Mouse (Mus musculus) embryonic facial prominence, embryonic 11.5 days (tissue): ENCODE measurements around the gene Erlin1. TPM values are rescaled to one million over a fixed set of nuclear protein-coding genes. Genes with fewer than 3 reads are reported as not detected.

Experiments
- ATAC-seq: fragments of 200-750 bp; cut with Nextera tagmentation; replicated peaks from 2 replicates; pipeline ENCODE4 v1.8.0; 2017; ENCODE audit warnings: low read depth; ENCODE audit not compliant: insufficient number of reproducible peaks, low FRiP score, low TSS enrichment
- DNase-seq: peaks from one replicate; pipeline ENCODE4 v3.0.0-alpha.2; 2015; ENCODE audit warnings: low spot score
- H3K27ac ChIP-seq: fragments of 300-500 bp; sonication (generic); replicated peaks from 2 replicates; pipeline ENCODE4 v1.5.1; 2014; ENCODE audit warnings: mild to moderate bottlenecking, low read depth, low read length, control low read depth
- H3K27me3 ChIP-seq: fragments of 300-500 bp; sonication (generic); 2 replicates; pipeline ENCODE4 v1.6.1; 2014; ENCODE audit warnings: mild to moderate bottlenecking, low read length, moderate library complexity, mixed read lengths; ENCODE audit not compliant: control insufficient read depth, insufficient read depth
- H3K36me3 ChIP-seq: fragments of 300-500 bp; sonication (generic); replicated peaks from 2 replicates; pipeline ENCODE4 v1.6.1; 2014; ENCODE audit warnings: low read depth, mild to moderate bottlenecking, low read length, moderate library complexity, mixed read lengths; ENCODE audit not compliant: control insufficient read depth, insufficient read depth
- H3K4me1 ChIP-seq: fragments of 300-500 bp; sonication (generic); 2 replicates; pipeline ENCODE4 v1.6.1; 2014; ENCODE audit warnings: low read length, mixed read lengths; ENCODE audit not compliant: control insufficient read depth, insufficient read depth
- H3K4me2 ChIP-seq: fragments of 300-500 bp; sonication (generic); 2 replicates; pipeline ENCODE4 v1.6.1; 2014; ENCODE audit warnings: low read depth, mild to moderate bottlenecking, control low read depth, low read length, moderate library complexity
- H3K4me3 ChIP-seq: fragments of 300-500 bp; sonication (generic); 2 replicates; pipeline ENCODE4 v1.5.1; 2014; ENCODE audit warnings: low read depth, low read length, control low read depth
- H3K9ac ChIP-seq: fragments of 300-500 bp; sonication (generic); replicated peaks from 2 replicates; pipeline ENCODE4 v1.6.1; 2014; ENCODE audit warnings: mild to moderate bottlenecking, control low read depth, low read length
- H3K9me3 ChIP-seq: fragments of 300-500 bp; sonication (generic); replicated peaks from 2 replicates; pipeline ENCODE4 v1.6.1; 2016; ENCODE audit warnings: mild to moderate bottlenecking, low read length, inconsistent platforms, mixed read lengths; ENCODE audit not compliant: control insufficient read depth
- WGBS: fragments of 180-500 bp; shearing (Covaris S2); extraction: QIAGEN DNeasy Blood & Tissue Kit; methylation state at CpG from one replicate; pipeline ENCODE4 v1.1.7; 2014; 5-methylcytosine and 5-hydroxymethylcytosine counted together
- polyA plus RNA-seq: library from polyadenylated mRNA; unstranded; fragments of >200 nt; fragmentation: Nextera tagmentation; extraction: Ambion mirVana; gene quantifications from 2 replicates; pipeline ENCODE4 v1.2.1, GENCODE M21; 2014

The Erlin1 gene
- polyA plus RNA-seq, 1 experiment from 2014 or later = 23.7 TPM

DNA sequence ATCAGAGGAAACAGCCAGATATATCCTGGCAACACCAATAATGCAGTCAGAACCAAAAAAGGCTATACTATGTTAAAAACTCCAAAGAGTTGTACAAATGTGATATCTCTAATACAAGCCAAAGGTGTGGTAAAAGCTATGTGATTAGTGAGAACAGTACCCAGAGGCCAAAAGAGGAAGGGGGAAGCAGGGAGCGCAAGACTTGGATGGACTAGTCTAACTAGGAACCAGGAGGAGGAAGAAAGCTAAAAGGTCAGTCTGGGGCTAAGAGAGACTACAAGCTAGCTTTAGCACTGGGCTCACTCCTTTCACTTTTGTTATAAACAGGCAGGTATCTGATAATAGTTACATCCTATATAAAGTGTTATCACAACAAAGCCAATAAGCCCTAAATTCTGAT, 34.8 kb upstream of the Erlin1 start:
- Histone ChIP-seq H3K27me3 (no peaks in the 10 kb centered on the region), H3K9ac (no peak overlapping the region), H3K4me2 (no peak overlapping the region), H3K4me3 (no peak overlapping the region), H3K9me3 (no peaks in the 10 kb centered on the region), H3K4me1 (no peaks in the 10 kb centered on the region), H3K36me3 (no peaks in the 10 kb centered on the region), H3K27ac (no peak overlapping the region)
- WGBS = 91% methylated on average over 1 of the region's 1 CpGs
- ATAC-seq = no peak
- DNase-seq = no peak

DNA sequence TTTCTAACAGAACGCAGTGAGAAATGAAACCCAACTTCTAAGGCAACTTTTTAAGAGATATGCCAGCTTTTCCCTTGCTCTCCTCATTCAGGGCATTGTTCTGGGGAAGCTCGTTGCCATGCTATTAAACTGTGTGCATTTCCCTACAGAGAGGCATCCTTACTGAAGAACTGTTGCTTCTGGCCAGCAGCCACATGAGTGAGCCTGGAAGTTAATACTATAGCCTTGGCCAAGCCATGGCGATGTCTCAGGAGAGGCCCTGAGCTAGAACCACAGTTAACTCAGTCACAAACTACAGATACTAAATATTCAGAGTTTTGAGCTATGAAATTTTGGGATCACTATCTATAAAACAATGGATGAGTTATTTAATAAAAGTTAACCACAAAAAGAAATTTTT, 33.4 kb upstream of the Erlin1 start:
- WGBS = 92% methylated on average over 3 of the region's 3 CpGs
- Histone ChIP-seq H3K4me3 (no peak overlapping the region), H3K27ac (no peak overlapping the region), H3K36me3 (no peaks in the 10 kb centered on the region), H3K9ac (no peak overlapping the region), H3K4me1 (no peaks in the 10 kb centered on the region), H3K27me3 (no peaks in the 10 kb centered on the region), H3K9me3 (no peaks in the 10 kb centered on the region), H3K4me2 (no peak overlapping the region)
- no peak for ATAC-seq
- DNase-seq = no peak

DNA sequence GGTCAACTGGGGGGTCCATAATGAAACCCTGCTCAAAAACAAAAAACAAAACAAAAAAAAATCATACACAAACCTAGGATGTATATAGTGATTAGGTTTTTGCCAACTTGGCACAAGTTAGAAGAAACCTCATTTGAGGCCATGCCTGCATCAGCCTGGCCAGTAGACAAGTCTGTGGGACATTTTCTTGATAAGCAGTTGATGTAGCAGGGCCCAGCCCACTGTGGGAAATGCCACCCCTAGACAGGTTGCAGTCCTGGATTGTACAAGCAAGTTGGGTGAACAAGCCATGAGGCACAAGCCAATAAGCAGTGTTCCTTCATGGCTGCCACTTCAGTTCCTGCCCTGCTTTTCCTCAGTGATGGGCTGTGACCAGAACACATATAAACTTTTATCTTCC, 31.3 kb upstream of the Erlin1 start:
- Histone ChIP-seq H3K4me3 (no peak overlapping the region), H3K27me3 (no peaks in the 10 kb centered on the region), H3K27ac (no peak overlapping the region), H3K9ac (no peak overlapping the region), H3K36me3 (0 out of 2 replicates have a peak, but pooled peaks cover 2% of the 10 kb centered on the region), H3K4me1 (no peaks in the 10 kb centered on the region), H3K9me3 (no peaks in the 10 kb centered on the region), H3K4me2 (no peak overlapping the region)
- DNase-seq (no peak), ATAC-seq (no peak)

DNA sequence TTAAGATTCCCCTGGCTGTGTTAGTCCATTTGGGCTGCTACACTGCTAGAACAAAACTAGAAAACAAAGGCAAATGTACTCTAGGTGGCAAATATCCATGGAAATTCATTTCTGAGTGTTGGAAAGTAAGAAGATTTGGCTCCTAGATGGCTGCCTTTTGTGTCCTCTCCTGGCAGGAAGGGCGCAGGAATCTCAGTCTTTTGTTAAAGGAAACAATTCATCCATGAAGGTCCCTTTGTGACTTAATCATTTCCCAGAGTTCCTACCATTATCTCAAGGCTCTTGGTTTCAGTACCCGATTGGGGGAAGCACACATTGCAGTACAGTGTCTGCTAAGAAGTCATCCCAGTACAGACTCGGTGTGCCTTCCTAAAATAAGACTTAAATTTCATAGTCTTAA, 16.7 kb upstream of the Erlin1 start:
- 59% methylated on average over 3 of the region's 3 CpGs for WGBS
- ATAC-seq = no peak

DNA sequence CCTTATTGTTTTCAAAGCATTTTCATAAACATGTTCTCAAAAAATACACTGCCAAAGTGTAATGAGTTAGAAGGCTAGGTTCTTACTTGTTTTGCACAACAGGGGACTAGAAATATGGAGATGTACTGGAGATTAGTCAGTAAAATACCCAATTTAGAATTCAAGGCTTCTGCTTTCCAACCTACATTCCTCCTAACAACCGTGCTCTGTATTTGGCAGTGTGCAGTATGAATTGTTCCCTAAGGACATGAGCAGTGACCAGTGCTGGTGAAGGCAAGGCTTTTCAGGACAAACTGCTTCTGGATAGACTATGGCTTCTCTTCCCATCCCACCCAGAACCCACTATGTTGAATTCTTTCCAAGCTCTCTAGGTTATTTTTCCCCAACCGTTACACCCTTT, 11.3 kb upstream of the Erlin1 start:
- no peak overlapping the region for H3K4me2 ChIP-seq
- no peaks in the 10 kb centered on the region for H3K9me3 ChIP-seq
- H3K9ac ChIP-seq = no peak overlapping the region
- WGBS = 90% methylated on average over 2 of the region's 2 CpGs
- no peak for ATAC-seq
- H3K4me1 ChIP-seq = no peaks in the 10 kb centered on the region
- no peak for DNase-seq
- H3K27ac ChIP-seq = no peak overlapping the region
- no peaks in the 10 kb centered on the region for H3K27me3 ChIP-seq
- no peak overlapping the region for H3K4me3 ChIP-seq
- no peaks in the 10 kb centered on the region; the same call in none of the 2 replicates for H3K36me3 ChIP-seq

More for the DNA sequence above, 16.7 kb upstream of the Erlin1 start:
- Histone ChIP-seq H3K4me1 (no peaks in the 10 kb centered on the region), H3K4me3 (no peak overlapping the region), H3K4me2 (no peak overlapping the region), H3K9me3 (no peaks in the 10 kb centered on the region), H3K27me3 (no peaks in the 10 kb centered on the region), H3K27ac (no peak overlapping the region), H3K36me3 (no peaks in the 10 kb centered on the region; the same call in 1 of the 2 replicates), H3K9ac (no peak overlapping the region)
- no peak for DNase-seq

DNA sequence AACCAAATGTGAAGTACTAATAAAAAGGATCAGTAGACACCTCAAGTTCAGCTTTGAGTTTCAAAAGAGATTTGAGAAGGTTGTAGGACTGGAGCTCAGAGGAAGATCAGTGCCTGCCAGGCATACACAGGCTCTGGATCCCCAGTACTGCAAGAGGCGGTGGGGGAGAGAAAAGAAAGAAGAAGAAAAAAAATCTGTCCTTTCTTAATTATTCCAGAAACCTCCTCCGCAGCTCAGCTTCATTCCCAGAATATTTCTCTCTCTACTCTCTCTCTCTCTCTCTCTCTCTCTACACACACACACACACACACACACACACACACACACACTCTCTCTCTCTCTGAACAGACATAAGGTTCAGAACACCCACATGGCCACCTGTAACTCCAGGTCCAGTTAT, 10.4 kb upstream of the Erlin1 start:
- Histone ChIP-seq H3K4me3 (no peak overlapping the region), H3K9ac (no peak overlapping the region), H3K36me3 (no peaks in the 10 kb centered on the region; the same call in none of the 2 replicates), H3K4me2 (no peak overlapping the region), H3K9me3 (no peaks in the 10 kb centered on the region), H3K27ac (no peak overlapping the region), H3K27me3 (no peaks in the 10 kb centered on the region), H3K4me1 (no peaks in the 10 kb centered on the region)
- DNase-seq (no peak), ATAC-seq (no peak)
- 87% methylated on average over 2 of the region's 2 CpGs for WGBS

DNA sequence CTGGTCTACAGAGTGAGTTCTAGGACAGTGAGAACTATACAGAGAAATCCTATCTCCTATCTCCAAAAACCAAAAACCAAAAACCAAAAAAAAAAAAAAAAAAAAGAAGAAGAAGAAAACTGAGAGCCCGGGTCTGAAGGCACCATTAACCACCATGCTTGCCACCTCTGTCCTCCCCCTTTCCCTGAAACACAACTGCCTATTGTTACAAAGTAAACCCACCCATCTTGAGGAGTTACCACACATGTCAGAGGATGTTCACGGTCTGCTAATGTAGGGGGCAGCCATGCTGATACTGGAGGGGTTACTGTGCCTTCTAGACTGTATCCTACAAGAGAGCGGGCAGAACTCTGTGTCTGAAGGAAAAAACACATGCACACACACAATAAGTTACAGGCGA, 7.4 kb upstream of the Erlin1 start:
- Histone ChIP-seq H3K4me2 (no peak overlapping the region), H3K36me3 (no peaks in the 10 kb centered on the region; the same call in 1 of the 2 replicates), H3K27me3 (no peaks in the 10 kb centered on the region), H3K9ac (no peak overlapping the region), H3K4me1 (no peaks in the 10 kb centered on the region), H3K9me3 (no peaks in the 10 kb centered on the region), H3K4me3 (no peak overlapping the region), H3K27ac (no peak overlapping the region)
- no peak for DNase-seq
- ATAC-seq = no peak
- 87% methylated on average over 4 of the region's 4 CpGs for WGBS

DNA sequence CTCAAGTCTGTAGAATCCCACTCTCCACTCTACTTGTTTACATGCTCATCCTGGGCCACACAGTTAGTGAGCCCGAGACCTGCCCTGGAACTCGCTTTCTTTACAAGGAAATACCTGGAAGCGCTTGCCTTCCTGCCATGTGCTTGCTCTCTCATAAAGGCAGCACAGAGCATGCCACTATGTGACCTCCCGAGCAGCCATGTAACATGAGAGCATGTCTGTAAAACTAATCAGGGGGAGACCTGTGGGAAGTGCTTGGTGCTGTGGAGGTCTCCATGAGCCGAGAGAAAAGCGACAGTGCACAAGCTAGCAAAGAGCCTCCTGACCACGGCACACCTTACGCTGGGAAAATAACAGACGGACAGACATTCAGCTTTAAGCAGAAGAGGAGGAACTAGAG, 6.9 kb upstream of the Erlin1 start:
- H3K4me2 ChIP-seq = no peak overlapping the region
- no peak overlapping the region for H3K4me3 ChIP-seq
- 66% methylated on average over 9 of the region's 9 CpGs for WGBS
- no peak overlapping the region for H3K27ac ChIP-seq
- H3K4me1 ChIP-seq = no peaks in the 10 kb centered on the region
- H3K36me3 ChIP-seq = no peaks in the 10 kb centered on the region; the same call in 1 of the 2 replicates
- no peak overlapping the region for H3K9ac ChIP-seq
- no peak for ATAC-seq
- no peaks in the 10 kb centered on the region for H3K9me3 ChIP-seq
- no peaks in the 10 kb centered on the region for H3K27me3 ChIP-seq
- DNase-seq = peak; percentile 6
